Mouse (Mus musculus) liver, adult 2 months (tissue): ENCODE data around the gene Espnl. TPM values are rescaled to one million over a fixed set of nuclear protein-coding genes. Genes with fewer than 3 reads are reported as not detected.

Experiments used
- DNase-seq: peaks from one replicate; pipeline ENCODE4 v3.0.0-alpha.2; 2011; ENCODE audit warnings: low read depth, low spot score; ENCODE audit errors: extremely low read depth
- H3K27ac ChIP-seq: fragments of 200-500 bp; replicated peaks from 2 replicates; pipeline ENCODE4 v1.5.1; 2012; ENCODE audit warnings: low read depth, mild to moderate bottlenecking, control low read depth, inconsistent platforms, low read length; ENCODE audit not compliant: insufficient read depth
- H3K27me3 ChIP-seq: fragments of 200-500 bp; 2 replicates; pipeline ENCODE4 v1.6.1; 2012; ENCODE audit warnings: mild to moderate bottlenecking, moderate library complexity, low read length, inconsistent platforms; ENCODE audit not compliant: control insufficient read depth, insufficient read depth
- H3K36me3 ChIP-seq: fragments of 200-500 bp; 2 replicates; pipeline ENCODE4 v1.6.1; 2012; ENCODE audit warnings: low read length, inconsistent platforms; ENCODE audit not compliant: control insufficient read depth, insufficient read depth
- H3K4me1 ChIP-seq: fragments of 200-500 bp; 2 replicates; pipeline ENCODE4 v1.6.1; 2011; ENCODE audit warnings: low read length; ENCODE audit not compliant: control insufficient read depth, insufficient read depth
- H3K4me3 ChIP-seq: fragments of 200-500 bp; 2 replicates; pipeline ENCODE4 v1.5.1; 2011; ENCODE audit warnings: low read depth, mild to moderate bottlenecking, control low read depth, low read length, moderate library complexity; ENCODE audit not compliant: insufficient read depth
- H3K79me2 ChIP-seq: fragments of 200-500 bp; 2 replicates; pipeline ENCODE4 v1.6.1; 2012; ENCODE audit warnings: inconsistent platforms, mild to moderate bottlenecking, low read length, moderate library complexity; ENCODE audit not compliant: control insufficient read depth, insufficient read depth
- H3K9ac ChIP-seq: fragments of 200-500 bp; 2 replicates; pipeline ENCODE4 v1.6.1; 2012; ENCODE audit warnings: low read depth, mild to moderate bottlenecking, control low read depth, inconsistent platforms, low read length
- CTCF ChIP-seq: fragments of 200-500 bp; IDR thresholded peaks from 2 replicates; pipeline ENCODE4 v1.5.1; 2011; ENCODE audit warnings: low read depth, low read length, control low read depth
- POLR2A ChIP-seq: fragments of 200-500 bp; IDR thresholded peaks from 2 replicates; pipeline ENCODE4 v1.6.1; 2011; ENCODE audit warnings: low read length, control low read depth; ENCODE audit not compliant: insufficient read depth; ENCODE audit errors: extremely low read depth
- WGBS: fragments of 180-500 bp; shearing (Covaris S2); methylation state at CpG from one replicate; pipeline ENCODE4 v1.1.7; 2018; 5-methylcytosine and 5-hydroxymethylcytosine counted together
- polyA plus RNA-seq: library from polyadenylated mRNA; depleted of rRNA; stranded (reverse); fragments of >200 nt; gene quantifications from 2 replicates; pipeline ENCODE4 v1.2.3, GENCODE M21; 2012
- total RNA-seq: library from RNA; depleted of rRNA; stranded (reverse); fragments of >200 nt; gene quantifications from 2 replicates; pipeline ENCODE4 v1.2.3, GENCODE M21; 2014

Gene Espnl
- total and polyA plus RNA-seq, 2 experiments, result 0.09 TPM; not detected in 1

DNA sequence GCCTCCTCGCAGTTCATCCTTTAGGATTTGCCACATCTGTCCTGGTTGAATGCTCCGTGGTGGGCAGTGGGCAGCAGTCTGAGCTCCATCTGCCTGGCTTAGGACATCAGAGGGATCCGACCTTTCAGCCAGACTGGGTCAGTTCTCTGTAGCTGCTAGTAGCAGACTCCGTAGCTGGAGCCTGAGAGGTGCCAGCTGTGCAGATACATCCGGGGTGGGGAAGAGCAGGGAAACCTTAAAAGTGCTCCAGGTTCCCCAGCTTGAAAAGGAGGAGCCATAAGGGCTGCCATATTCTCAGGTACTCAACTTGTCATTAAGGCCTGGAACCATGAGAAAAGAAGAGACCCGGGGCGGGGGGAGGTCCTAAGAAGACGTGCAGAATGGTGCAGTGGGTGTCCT is 43.9 kb downstream of the Espnl start:
- H3K9ac ChIP-seq, result peak overlapping the region; percentile 33; the same call in 1 of the 2 replicates
- H3K4me1 ChIP-seq, result peaks cover 3% of the 10 kb centered on the region; the same call in 1 of the 2 replicates
- no peak for TF ChIP-seq POLR2A
- no peak for TF ChIP-seq CTCF
- no peak overlapping the region for H3K4me3 ChIP-seq
- H3K27ac ChIP-seq, result no peak overlapping the region
- H3K79me2 ChIP-seq, result no peaks in the 10 kb centered on the region
- H3K36me3 ChIP-seq, result no peaks in the 10 kb centered on the region
- DNase-seq, result no peak
- 0 out of 2 replicates have a peak, but pooled peaks cover 2% of the 10 kb centered on the region for H3K27me3 ChIP-seq
- 52% methylated on average over 8 of the region's 8 CpGs for WGBS

DNA sequence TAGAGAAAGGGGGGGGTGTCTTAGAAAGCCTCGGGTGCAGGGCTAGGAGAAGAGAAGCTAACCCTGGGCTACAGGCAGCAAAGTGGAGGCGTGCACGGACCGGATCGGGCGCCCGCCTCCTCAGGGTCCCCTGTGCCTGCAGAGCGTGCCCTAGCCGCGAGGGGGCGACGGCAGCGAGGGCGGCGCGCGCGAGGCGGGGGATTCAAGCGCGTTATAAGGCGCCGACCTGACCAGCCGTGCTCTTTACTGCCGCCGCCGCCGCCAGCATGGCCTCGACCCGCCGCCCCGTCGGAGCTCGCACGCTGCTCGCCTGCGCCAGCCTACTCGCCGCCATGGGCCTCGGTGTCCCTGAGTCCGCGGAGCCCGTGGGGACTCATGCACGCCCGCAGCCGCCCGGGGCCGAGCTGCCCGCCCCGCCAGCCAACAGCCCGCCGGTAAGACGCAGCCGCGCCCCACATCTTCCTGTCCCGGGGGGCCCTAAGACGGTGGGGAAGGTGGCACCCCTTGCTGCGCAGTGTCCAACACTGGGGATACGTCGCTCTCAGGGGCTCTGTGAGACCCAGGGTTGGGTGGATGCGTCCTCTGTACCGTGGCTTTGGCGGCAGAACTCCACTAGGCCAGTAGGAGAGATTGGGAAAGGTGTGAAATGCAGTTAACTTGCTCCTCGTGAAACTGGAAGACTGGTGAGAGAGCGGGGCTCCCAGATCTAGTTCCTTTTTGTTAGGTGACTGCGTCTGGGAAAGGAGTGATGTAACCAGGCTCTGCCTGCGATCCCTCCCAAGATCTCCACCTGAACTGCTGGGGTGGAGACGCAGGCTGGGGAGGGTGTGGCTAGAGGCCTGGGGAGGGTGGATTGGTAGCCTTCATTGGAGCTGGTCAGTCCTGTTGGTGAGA is 44.6 kb downstream of the Espnl start, which contains the start of gene Erfe:
Gene Erfe (plus strand): TSS at position 216 of the 894 bp plus-strand sequence.
- TF ChIP-seq CTCF, result peak; percentile 81
- TF ChIP-seq POLR2A, result no peak
- 4% methylated on average over 65 of the region's 68 CpGs for WGBS
- H3K27ac ChIP-seq, result no peak within 1 kb of the TSS

DNA sequence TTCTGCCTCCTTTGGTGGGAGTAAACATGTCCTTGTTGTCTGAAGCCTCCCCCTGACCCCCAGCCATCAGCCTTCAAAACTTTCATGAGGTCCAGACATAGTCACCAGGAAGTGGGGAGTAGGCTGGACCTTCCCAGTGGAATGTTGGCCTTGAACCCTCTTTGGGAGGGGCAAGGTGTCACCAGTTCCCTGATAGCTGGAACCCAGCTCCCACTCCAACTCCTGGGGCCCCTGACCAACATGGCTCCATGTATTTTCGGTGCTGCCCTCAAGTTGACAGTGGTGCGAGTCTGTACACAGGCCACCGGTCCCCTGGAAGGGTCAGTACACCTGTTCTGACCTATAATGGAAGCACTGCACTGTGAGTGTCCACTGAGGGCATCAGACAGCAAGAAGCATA is 45.4 kb downstream of the Espnl start:
- Histone ChIP-seq H3K4me1 (peaks cover 3% of the 10 kb centered on the region; the same call in 1 of the 2 replicates), H3K36me3 (no peaks in the 10 kb centered on the region; the same call in 1 of the 2 replicates), H3K27me3 (0 out of 2 replicates have a peak, but pooled peaks cover 2% of the 10 kb centered on the region), H3K27ac (no peak overlapping the region), H3K4me3 (no peak overlapping the region), H3K9ac (no peak overlapping the region), H3K79me2 (no peaks in the 10 kb centered on the region)
- TF ChIP-seq CTCF (no peak), POLR2A (no peak)
- no peak for DNase-seq
- 99% methylated on average over 3 of the region's 3 CpGs for WGBS

More for the DNA sequence above, 44.6 kb downstream of the Espnl start, which contains the start of gene Erfe:
- no peak for DNase-seq
- Histone ChIP-seq H3K9ac (peak within 1 kb of the TSS; percentile 33), H3K36me3 (no peaks in the 10 kb centered on the region), H3K27me3 (0 out of 2 replicates have a peak, but pooled peaks cover 2% of the 10 kb centered on the region), H3K79me2 (no peaks in the 10 kb centered on the region), H3K4me1 (peaks cover 3% of the 10 kb centered on the region; the same call in 1 of the 2 replicates), H3K4me3 (peak within 1 kb of the TSS; percentile 30)

DNA sequence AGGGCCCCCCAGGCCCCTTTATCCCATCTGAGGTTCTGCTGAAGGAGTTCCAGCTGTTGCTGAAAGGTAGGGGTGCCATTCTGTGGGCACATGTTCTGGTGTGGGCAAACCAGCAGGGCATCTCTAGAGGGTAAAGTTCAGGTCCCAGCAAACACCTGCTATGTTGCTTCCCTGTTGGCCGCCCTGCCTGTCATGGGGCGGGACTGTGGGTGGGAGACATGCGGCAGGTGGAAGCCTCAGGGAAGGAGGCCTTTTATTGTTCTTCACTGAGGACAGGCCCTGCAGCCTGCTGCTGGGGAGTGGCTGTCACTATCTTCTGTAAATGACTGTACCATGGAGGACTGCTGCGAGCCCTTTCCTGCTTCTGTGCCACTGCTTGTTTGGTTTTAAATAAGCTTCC is 47.5 kb downstream of the Espnl start:
- H3K27ac ChIP-seq, result no peak overlapping the region
- no peak overlapping the region for H3K4me3 ChIP-seq
- H3K27me3 ChIP-seq, result 0 out of 2 replicates have a peak, but pooled peaks cover 2% of the 10 kb centered on the region
- H3K9ac ChIP-seq, result no peak overlapping the region
- H3K36me3 ChIP-seq, result peaks cover 11% of the 10 kb centered on the region
- 54% methylated on average over 4 of the region's 4 CpGs for whole genome bisulfite sequencing
- H3K79me2 ChIP-seq, result no peaks in the 10 kb centered on the region
- H3K4me1 ChIP-seq, result peaks cover 3% of the 10 kb centered on the region; the same call in 1 of the 2 replicates
- no peak for DNase-seq
- TF ChIP-seq POLR2A (no peak), CTCF (no peak)

DNA sequence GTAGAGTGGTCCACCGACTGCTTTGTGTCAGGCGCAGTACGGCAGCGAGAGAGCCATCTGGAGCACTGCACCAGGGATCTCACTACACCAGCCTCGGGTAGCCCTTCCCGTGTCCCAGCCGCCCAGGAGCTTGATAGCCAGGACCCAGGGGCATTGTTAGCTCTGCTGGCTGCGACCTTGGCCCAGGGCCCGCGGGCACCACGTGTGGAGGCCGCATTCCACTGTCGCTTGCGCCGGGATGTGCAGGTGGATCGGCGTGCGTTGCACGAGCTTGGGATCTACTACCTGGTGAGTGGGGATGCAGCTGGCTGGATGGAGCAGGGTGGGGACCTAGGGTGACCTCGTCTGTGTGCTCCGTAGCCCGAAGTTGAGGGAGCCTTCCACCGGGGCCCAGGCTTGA is 48.2 kb downstream of the Espnl start:
- 70% methylated on average over 23 of the region's 23 CpGs for WGBS
- Histone ChIP-seq H3K36me3 (peaks cover 17% of the 10 kb centered on the region), H3K27ac (no peak overlapping the region), H3K79me2 (no peaks in the 10 kb centered on the region), H3K4me1 (peaks cover 3% of the 10 kb centered on the region; the same call in 1 of the 2 replicates), H3K27me3 (0 out of 2 replicates have a peak, but pooled peaks cover 2% of the 10 kb centered on the region), H3K9ac (no peak overlapping the region), H3K4me3 (no peak overlapping the region)
- DNase-seq, result no peak
- TF ChIP-seq POLR2A (no peak), CTCF (no peak)
